Mouse (Mus musculus): ENCODE results near the gene Olfr1564.
"Not testable (repeated sequence)": the region's sequence is repeated elsewhere in the genome, so short reads cannot be mapped to it uniquely, and the experiment has no call there.

The Olfr1564 gene

DNA sequence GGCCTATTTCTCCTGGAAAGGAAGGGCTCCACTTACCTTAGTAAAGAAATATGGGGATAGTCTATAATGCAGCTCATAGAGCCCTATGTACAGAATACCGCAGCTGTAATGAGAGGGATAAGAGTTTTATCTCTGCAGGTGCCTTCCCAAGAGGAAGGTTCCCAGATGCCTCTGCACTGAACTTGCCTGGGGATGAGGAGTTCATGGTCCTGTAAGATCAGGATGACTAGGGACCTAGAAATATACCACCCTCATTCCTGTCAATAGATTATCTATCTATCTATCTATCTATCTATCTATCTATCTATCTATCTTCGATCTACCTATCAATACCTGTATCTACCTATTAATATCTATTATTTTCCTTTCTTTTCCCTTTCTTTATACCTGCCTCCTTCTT, at the start of gene Olfr1564:
Gene Olfr1564, minus strand, starts transcription at position 101 of the 400 bp plus-strand sequence.
- DNase-seq (ENCODE audit: low spot score in 2 of 2), result no peak

DNA sequence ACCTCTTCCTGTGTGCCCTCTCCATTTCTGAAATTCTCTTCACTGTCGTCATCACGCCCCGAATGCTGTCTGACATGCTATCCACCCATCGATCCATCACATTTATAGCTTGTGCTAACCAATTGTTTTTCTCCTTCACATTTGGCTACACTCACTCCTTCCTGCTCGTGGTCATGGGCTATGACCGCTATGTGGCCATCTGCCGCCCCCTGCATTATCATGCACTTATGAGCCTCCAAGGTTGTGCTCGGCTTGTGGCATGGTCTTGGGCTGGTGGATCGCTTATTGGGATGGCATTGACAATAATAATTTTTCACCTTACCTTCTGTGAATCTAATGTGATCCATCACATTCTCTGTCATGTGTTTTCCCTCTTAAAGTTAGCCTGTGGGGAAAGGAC, 47.4 kb upstream of the Olfr1564 start:
- no peak for DNase-seq (ENCODE audit: low spot score in 2 of 2)

DNA sequence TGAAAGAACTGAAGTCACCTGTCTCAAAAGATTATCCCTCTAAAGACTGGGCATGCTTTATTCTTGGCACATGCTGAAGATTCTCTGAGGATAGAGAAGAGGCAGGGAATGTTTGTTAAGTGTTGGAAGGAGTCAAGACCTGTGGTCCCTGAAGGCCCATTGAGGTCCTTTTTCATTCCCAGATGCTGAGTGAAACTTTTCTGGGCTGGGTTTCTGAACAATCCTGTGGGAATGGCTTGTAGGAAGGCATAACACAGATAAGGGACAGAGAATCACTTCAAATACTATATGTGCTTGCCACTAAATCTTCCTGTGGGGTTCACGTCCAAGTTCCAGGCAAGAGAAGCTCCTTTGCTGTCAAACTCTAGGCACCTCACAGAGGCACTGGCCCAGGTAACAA, 42.9 kb upstream of the Olfr1564 start, which contains the start of gene Olfr63:
Gene Olfr63, plus strand, starts transcription at position 301 of the 400 bp plus-strand sequence.
- no peak for DNase-seq (ENCODE audit: low spot score in 2 of 2)

DNA sequence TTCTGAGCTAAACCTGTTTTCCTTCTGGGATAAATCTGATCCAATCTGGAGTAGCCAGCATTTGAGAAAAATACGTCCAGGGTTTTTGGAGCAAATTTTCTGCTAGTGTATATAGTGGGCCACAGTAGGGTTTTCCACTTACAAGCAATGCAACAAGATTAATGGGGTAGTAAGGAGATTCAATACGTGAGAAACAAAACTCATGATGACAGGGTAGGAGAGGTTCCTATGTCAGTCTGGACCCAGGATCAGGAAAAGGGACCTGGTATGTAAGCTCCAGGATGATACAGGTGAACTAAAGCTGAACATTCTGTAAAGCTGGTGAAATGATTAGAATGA, 33.8 kb upstream of the Olfr1564 start:
- not testable (repeated sequence) for DNase-seq (ENCODE audit: low spot score in 2 of 2)

DNA sequence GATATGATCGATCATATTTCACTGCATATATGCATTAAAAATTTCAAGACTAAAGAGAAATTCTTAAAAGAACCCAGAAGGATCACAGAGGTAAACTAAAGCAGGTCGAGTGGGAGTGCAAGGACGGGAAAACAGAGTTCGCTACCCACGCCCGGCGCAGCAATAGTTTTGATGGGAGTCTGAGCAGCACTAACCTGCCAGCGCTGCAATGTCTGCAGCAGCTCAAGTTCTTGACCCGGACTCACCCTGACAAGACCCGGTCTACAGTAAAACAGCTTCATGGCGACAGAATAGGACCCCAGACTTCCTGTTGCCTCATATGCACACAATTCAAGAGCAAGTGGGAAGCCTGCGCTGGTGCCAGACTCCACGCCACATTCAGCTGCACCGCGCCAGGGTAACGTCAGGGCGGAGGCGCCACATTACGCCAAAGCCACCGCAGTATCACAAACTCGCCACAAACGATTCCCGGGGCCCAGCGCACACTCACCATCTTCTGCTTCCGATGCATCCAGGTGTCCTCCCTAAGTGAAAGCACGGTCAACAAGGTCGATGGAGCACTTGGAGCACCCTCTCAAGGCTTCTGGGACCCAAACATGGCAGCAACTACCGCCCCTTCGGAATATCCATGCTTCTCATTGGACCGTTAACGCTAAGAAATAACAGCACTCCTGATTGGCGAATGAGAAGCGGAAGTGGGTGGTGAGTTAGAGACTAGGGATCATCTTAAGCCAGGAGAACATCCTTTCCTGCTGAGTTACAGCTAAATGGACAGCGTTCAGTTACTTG, 33.2 kb upstream of the Olfr1564 start, which contains the start of gene Zfp955a:
Gene Zfp955a, minus strand, starts transcription at position 616 of the 789 bp plus-strand sequence.
- not testable (repeated sequence) for DNase-seq (ENCODE audit: low spot score in 2 of 2)

DNA sequence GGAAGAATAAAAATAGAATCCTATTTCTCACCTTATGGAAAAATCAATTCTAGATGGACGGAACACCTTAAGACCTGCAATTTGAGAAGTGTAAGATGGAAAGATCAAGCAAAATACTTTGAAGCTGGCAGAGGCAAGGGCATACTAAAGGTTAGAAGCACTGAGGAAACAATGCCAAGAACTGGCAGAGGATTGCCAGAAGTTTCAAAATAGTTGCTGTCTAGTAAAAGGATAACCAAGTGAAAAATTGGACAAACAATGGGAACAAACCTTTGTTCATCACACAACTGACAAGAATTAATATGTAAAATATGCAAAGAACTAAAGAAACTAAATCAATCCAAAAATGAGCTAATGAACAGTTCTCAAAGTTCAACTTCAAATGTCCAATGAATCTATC, 15.2 kb upstream of the Olfr1564 start:
- DNase-seq (ENCODE audit: low spot score in 2 of 2), result not testable (repeated sequence)

DNA sequence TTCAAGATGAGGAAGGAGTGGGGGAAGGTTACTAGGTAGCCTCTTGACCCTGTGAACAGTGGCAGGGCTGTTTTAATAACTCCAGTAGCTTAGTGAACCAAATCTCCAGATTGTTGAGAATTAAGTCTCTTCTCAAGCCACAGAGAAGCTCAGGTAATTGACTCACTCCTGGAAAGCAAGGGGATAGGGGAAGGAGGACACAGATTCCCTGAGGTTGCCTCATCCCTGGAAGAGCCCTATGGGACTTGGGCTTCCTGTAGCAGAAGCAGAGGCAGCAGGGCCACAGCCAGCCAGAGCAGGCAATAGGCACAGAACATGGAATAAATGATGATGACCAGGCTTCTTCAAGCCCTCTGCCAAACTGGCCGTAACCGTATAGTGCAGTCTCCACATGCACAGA, 30.5 kb downstream of the Olfr1564 start, which contains the start of gene Olfr239:
Gene Olfr239, plus strand, starts transcription at position 301 of the 400 bp plus-strand sequence.
- not testable (repeated sequence) for DNase-seq (ENCODE audit: low spot score in 2 of 2)

DNA sequence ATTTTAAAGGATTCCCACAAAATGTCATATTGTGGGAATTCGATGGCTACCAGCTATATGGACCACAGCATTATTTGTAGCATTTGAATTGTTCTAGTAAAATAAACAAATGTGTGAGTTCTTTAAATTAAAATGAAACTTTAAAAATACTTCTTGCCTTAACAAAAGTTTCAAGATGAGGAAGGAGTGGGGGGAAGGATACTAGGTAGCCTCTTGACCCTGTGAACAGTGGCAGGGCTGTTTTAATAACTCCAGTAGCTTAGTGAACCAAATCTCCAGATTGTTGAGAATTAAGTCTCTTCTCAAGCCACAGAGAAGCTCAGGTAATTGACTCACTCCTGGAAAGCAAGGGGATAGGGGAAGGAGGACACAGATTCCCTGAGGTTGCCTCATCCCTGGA, 53.3 kb downstream of the Olfr1564 start, which contains the start of gene Olfr55:
Gene Olfr55, plus strand, starts transcription at position 301 of the 400 bp plus-strand sequence.
- not testable (repeated sequence) for DNase-seq (ENCODE audit: low spot score in 2 of 2)
